Mouse (Mus musculus) MEL (cell line): ENCODE measurements at regions not wholly inside any gene's neighbourhood (a gene's known extent, or its start where the extent isn't known, plus 50 kb on each side); places are given as distances from the start of the nearest gene placed in this dataset.

Experiments used
- DNase-seq: peaks from one replicate; pipeline ENCODE4 v3.0.0; 2011; ENCODE audit warnings: low read depth, low spot score
- H3K27ac ChIP-seq: 2 replicates; pipeline ENCODE4 v1.5.1; 2012; ENCODE audit warnings: low read depth, mild to moderate bottlenecking, control low read depth, low read length, moderate library complexity; ENCODE audit not compliant: control insufficient read depth
- H3K27me3 ChIP-seq, 2 experiments: fragments of 150-350 bp in 1 of 2; sonication (generic) in 1 of 2; 2 replicates each; pipeline ENCODE4 v1.6.1; 2012; ENCODE audit warnings: low read length in 2 of 2, mild to moderate bottlenecking in 2 of 2, improper control_type of control experiment in 1 of 2, moderate library complexity in 1 of 2; ENCODE audit not compliant: insufficient read depth in 2 of 2, control insufficient read depth in 1 of 2
- H3K36me3 ChIP-seq, 2 experiments: 2 replicates each; pipeline ENCODE4 v1.6.1; 2012 to 2014; ENCODE audit warnings: low read length in 2 of 2, improper control_type of control experiment in 1 of 2, inconsistent platforms in 1 of 2, mild to moderate bottlenecking in 1 of 2; ENCODE audit not compliant: insufficient read depth in 2 of 2, control insufficient read depth in 1 of 2
- H3K4me1 ChIP-seq, 2 experiments: fragments of 150-350 bp in 1 of 2; sonication (generic) in 1 of 2; 2 replicates each; pipeline ENCODE4 v1.6.1; 2012; ENCODE audit warnings: low read length in 2 of 2, improper control_type of control experiment in 1 of 2, mild to moderate bottlenecking in 1 of 2; ENCODE audit not compliant: insufficient read depth in 2 of 2, control insufficient read depth in 1 of 2
- H3K4me3 ChIP-seq, 2 experiments: fragments of 150-350 bp in 1 of 2; sonication (generic) in 1 of 2; 2 replicates each; pipeline ENCODE4 v1.5.1; 2012; ENCODE audit warnings: low read depth in 2 of 2, low read length in 2 of 2, mild to moderate bottlenecking in 2 of 2, moderate library complexity in 2 of 2, control low read depth in 1 of 2, improper control_type of control experiment in 1 of 2; ENCODE audit not compliant: control insufficient read depth in 1 of 2, insufficient read depth in 1 of 2
- H3K79me2 ChIP-seq: 2 replicates; pipeline ENCODE4 v1.6.1; 2012; ENCODE audit warnings: mild to moderate bottlenecking, low read length, moderate library complexity; ENCODE audit not compliant: control insufficient read depth, poor library complexity, insufficient read depth
- H3K9ac ChIP-seq: 2 replicates; pipeline ENCODE4 v1.6.1; 2012; ENCODE audit warnings: low read depth, mild to moderate bottlenecking, control low read depth, low read length, moderate library complexity; ENCODE audit not compliant: control insufficient read depth, poor library complexity, severe bottlenecking
- H3K9me3 ChIP-seq: fragments of 150-350 bp; sonication (generic); replicated peaks from 2 replicates; pipeline ENCODE4 v1.6.1; 2012; ENCODE audit warnings: mild to moderate bottlenecking, low read length, improper control_type of control experiment, moderate library complexity; ENCODE audit not compliant: insufficient read depth
- E2F4 ChIP-seq: IDR thresholded peaks from 2 replicates; pipeline ENCODE4 v1.6.1; 2011; ENCODE audit warnings: low read depth, low read length, improper control_type of control experiment, borderline replicate concordance
- ETS1 ChIP-seq: IDR thresholded peaks from 2 replicates; pipeline ENCODE4 v1.6.1; 2012; ENCODE audit warnings: low read depth, mild to moderate bottlenecking, inconsistent platforms, low read length, improper control_type of control experiment, moderate library complexity
- GATA1 ChIP-seq: IDR thresholded peaks from 2 replicates; pipeline ENCODE4 v1.6.1; 2011; ENCODE audit warnings: low read depth, low read length, improper control_type of control experiment
- JUND ChIP-seq: IDR thresholded peaks from 2 replicates; pipeline ENCODE4 v1.6.1; 2011; ENCODE audit warnings: low read depth, mild to moderate bottlenecking, improper control_type of control experiment, low read length
- KAT2A ChIP-seq: conservative IDR thresholded peaks from 2 replicates; pipeline ENCODE4 v1.6.1; 2012; ENCODE audit warnings: low read depth, low read length, improper control_type of control experiment, inconsistent platforms
- MAX ChIP-seq: IDR thresholded peaks from 2 replicates; pipeline ENCODE4 v1.6.1; 2011; ENCODE audit warnings: low read length, improper control_type of control experiment
- MAZ ChIP-seq: IDR thresholded peaks from 2 replicates; pipeline ENCODE4 v1.6.1; 2012; ENCODE audit warnings: low read depth, mild to moderate bottlenecking, inconsistent platforms, low read length, improper control_type of control experiment
- MEF2A ChIP-seq: IDR thresholded peaks from 2 replicates; pipeline ENCODE4 v1.6.1; 2014; ENCODE audit warnings: low read depth, mild to moderate bottlenecking, inconsistent platforms, low read length, improper control_type of control experiment; ENCODE audit not compliant: poor library complexity, insufficient replicate concordance, severe bottlenecking; ENCODE audit errors: extremely low read depth
- MYB ChIP-seq: IDR thresholded peaks from 2 replicates; pipeline ENCODE4 v1.6.1; 2011; ENCODE audit warnings: mild to moderate bottlenecking, low read depth, low read length, improper control_type of control experiment
- NELFE ChIP-seq: IDR thresholded peaks from 2 replicates; pipeline ENCODE4 v1.6.1; 2011; ENCODE audit warnings: low read depth, low read length, improper control_type of control experiment
- NRF1 ChIP-seq: IDR thresholded peaks from 2 replicates; pipeline ENCODE4 v1.6.1; 2014; ENCODE audit warnings: low read depth, mild to moderate bottlenecking, inconsistent platforms, low read length, improper control_type of control experiment, moderate library complexity; ENCODE audit not compliant: poor library complexity, insufficient read depth, severe bottlenecking
- POLR2A ChIP-seq, 2 experiments: IDR thresholded peaks; 2 replicates each; pipeline ENCODE4 v1.6.1; 2011 to 2012; ENCODE audit warnings: low read length in 2 of 2, mild to moderate bottlenecking in 2 of 2, control low read depth in 1 of 2, improper control_type of control experiment in 1 of 2, low read depth in 1 of 2, moderate library complexity in 1 of 2; ENCODE audit not compliant: control insufficient read depth in 1 of 2, insufficient read depth in 1 of 2, poor library complexity in 1 of 2
- POLR2AphosphoS2 ChIP-seq: IDR thresholded peaks from 2 replicates; pipeline ENCODE4 v1.6.1; 2011; ENCODE audit warnings: low read length, improper control_type of control experiment
- SIN3A ChIP-seq: IDR thresholded peaks from 2 replicates; pipeline ENCODE4 v1.6.1; 2012; ENCODE audit warnings: low read length, improper control_type of control experiment, inconsistent platforms
- TBP ChIP-seq: IDR thresholded peaks from 2 replicates; pipeline ENCODE4 v1.8.0; 2011; ENCODE audit warnings: low read depth, low read length, improper control_type of control experiment
- TCF12 ChIP-seq: IDR thresholded peaks from 2 replicates; pipeline ENCODE4 v1.6.1; 2014; ENCODE audit warnings: low read depth, mild to moderate bottlenecking, inconsistent platforms, low read length, improper control_type of control experiment, moderate library complexity
- UBTF ChIP-seq: IDR thresholded peaks from 2 replicates; pipeline ENCODE4 v1.6.1; 2012; ENCODE audit warnings: low read depth, mild to moderate bottlenecking, inconsistent platforms, low read length, improper control_type of control experiment, moderate library complexity, borderline replicate concordance; ENCODE audit not compliant: insufficient read depth
- USF1 ChIP-seq: IDR thresholded peaks from 2 replicates; pipeline ENCODE4 v1.6.1; 2014; ENCODE audit warnings: low read depth, mild to moderate bottlenecking, inconsistent platforms, low read length, improper control_type of control experiment, moderate library complexity
- ZC3H11A ChIP-seq: IDR thresholded peaks from 2 replicates; pipeline ENCODE4 v1.6.1; 2012; ENCODE audit warnings: low read depth, mild to moderate bottlenecking, inconsistent platforms, low read length, improper control_type of control experiment
- ZMIZ1 ChIP-seq: IDR thresholded peaks from 2 replicates; pipeline ENCODE4 v1.6.1; 2012; ENCODE audit warnings: low read depth, mild to moderate bottlenecking, inconsistent platforms, low read length, improper control_type of control experiment, moderate library complexity

DNA sequence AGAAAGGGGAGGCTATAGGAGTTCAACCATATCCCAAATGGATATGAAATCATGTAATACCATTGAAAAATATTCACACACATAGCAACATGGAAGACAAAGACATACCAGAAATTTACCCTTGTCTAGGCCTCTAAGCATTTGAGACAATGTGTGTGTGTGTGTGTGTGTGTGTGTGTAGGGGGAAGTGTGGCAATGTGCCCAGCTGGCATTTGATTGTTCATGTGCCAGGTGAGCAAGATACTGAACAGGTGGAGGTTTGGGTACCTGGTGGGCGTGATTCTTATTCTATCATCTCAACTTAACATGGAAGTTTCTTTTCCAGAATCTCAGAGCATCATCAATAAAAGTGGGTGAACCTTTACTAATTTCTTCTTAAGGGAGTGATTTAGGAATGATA, 143.3 kb downstream of the Inhba start:
- no peak overlapping the region for H3K4me3 ChIP-seq
- H3K27me3 ChIP-seq, result no peaks in the 10 kb centered on the region
- H3K36me3 ChIP-seq, result no peaks in the 10 kb centered on the region
- TF ChIP-seq MAX, result no peak
- TF ChIP-seq ZMIZ1, result no peak
- no peak for TF ChIP-seq USF1
- TF ChIP-seq KAT2A, result no peak
- TF ChIP-seq E2F4, result no peak
- no peak for TF ChIP-seq MEF2A
- no peak for TF ChIP-seq GATA1
- TF ChIP-seq POLR2AphosphoS2, result no peak
- TF ChIP-seq UBTF, result no peak
- no peak for TF ChIP-seq MYB
- TF ChIP-seq, all 39 proteins: peak for 0
- H3K4me1 ChIP-seq, result no peaks in the 10 kb centered on the region
- no peaks in the 10 kb centered on the region for H3K9me3 ChIP-seq
- H3K27ac ChIP-seq, result no peak overlapping the region
- no peaks in the 10 kb centered on the region for H3K79me2 ChIP-seq
- no peak overlapping the region for H3K9ac ChIP-seq
- DNase-seq, result no peak

DNA sequence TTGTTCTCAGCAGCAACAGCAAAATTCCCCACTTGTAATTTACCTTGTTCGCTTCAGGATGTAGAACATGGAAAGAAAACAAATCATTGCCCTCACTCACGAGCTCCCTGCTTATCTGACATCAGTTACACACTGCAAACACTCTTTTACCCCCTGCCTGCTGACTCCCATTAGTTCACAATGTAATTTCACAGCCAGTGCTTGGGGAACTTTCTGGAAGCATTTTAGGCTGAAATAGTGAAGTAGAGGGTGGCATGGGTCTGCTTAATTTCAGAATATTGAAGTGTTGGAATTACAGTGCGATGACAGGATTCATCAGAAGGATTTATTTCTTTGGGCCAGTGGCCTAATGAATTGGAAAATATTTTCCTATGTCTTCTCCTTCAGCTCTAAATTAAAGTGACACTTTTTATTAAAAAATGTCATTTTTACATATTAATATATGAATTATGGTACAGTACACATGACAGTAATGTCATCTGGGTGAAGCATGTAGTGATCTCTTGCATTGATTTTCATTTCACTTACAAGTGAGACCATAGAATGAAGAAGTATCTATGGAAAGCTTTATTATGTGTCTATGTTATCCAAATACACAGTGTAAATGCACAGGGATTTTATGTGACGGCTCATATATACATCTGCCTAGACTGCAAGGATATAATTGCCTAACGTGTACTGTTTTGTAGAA, 153.7 kb downstream of the Inhba start:
- Histone ChIP-seq H3K27me3 (no peaks in the 10 kb centered on the region), H3K79me2 (no peaks in the 10 kb centered on the region), H3K27ac (no peak overlapping the region), H3K9ac (no peak overlapping the region), H3K36me3 (no peaks in the 10 kb centered on the region), H3K4me1 (no peaks in the 10 kb centered on the region), H3K9me3 (no peaks in the 10 kb centered on the region), H3K4me3 (no peak overlapping the region)
- TF ChIP-seq E2F4 (no peak), POLR2A (IDR thresholded peaks at IDR 0.05; ENCODE audit: control insufficient read depth in 1 of 2, insufficient read depth in 1 of 2, low read depth in 1 of 2, low read length in 2 of 2, poor library complexity in 1 of 2) (no peak), MYB (no peak), MAZ (no peak), TBP (no peak), ZC3H11A (no peak), ETS1 (no peak), NELFE (no peak), NRF1 (no peak), JUND (no peak), KAT2A (no peak), SIN3A (no peak), TCF12 (no peak)
- DNase-seq, result no peak
